Mouse (Mus musculus) cerebellum, adult 2 months (tissue): Measurements from ENCODE around the gene Zfp653. TPM values are rescaled to one million over a fixed set of nuclear protein-coding genes. Genes with fewer than 3 reads are reported as not detected.

Experiments
- DNase-seq, 2 experiments: peaks; one replicate each; pipeline ENCODE4 v3.0.0; 2021
- H3K27ac ChIP-seq: fragments of 200-500 bp; 2 replicates; pipeline ENCODE4 v1.5.1; 2012; ENCODE audit warnings: low read length, control low read depth, inconsistent platforms; ENCODE audit not compliant: insufficient read depth
- H3K27me3 ChIP-seq: fragments of 200-500 bp; 2 replicates; pipeline ENCODE4 v1.6.1; 2012; ENCODE audit warnings: inconsistent platforms, mild to moderate bottlenecking, low read length, moderate library complexity; ENCODE audit not compliant: control insufficient read depth, insufficient read depth
- H3K4me1 ChIP-seq: fragments of 200-500 bp; 2 replicates; pipeline ENCODE4 v1.6.1; 2011; ENCODE audit warnings: low read length; ENCODE audit not compliant: control insufficient read depth, insufficient read depth
- H3K4me3 ChIP-seq: fragments of 200-500 bp; replicated peaks from 2 replicates; pipeline ENCODE3; 2011; ENCODE audit warnings: mild to moderate bottlenecking, low read depth, low read length, control low read depth; ENCODE audit not compliant: insufficient read depth
- CTCF ChIP-seq: fragments of 200-500 bp; IDR thresholded peaks from 2 replicates; pipeline ENCODE4 v1.5.1; 2011; ENCODE audit warnings: low read depth, mild to moderate bottlenecking, control low read depth, low read length, moderate library complexity, borderline replicate concordance; ENCODE audit not compliant: insufficient read depth
- POLR2A ChIP-seq: fragments of 200-500 bp; IDR thresholded peaks from 2 replicates; pipeline ENCODE4 v1.6.1; 2011; ENCODE audit warnings: low read length, control low read depth, borderline replicate concordance; ENCODE audit not compliant: insufficient read depth
- WGBS: fragments of 180-500 bp; shearing (Covaris S2); methylation state at CpG from one replicate; pipeline ENCODE4 v1.1.7; 2018; 5-methylcytosine and 5-hydroxymethylcytosine counted together
- polyA plus RNA-seq: library from polyadenylated mRNA; depleted of rRNA; stranded (reverse); fragments of >200 nt; gene quantifications from 2 replicates; pipeline ENCODE4 v1.2.3, GENCODE M21; 2012

Zfp653 gene
- polyA plus RNA-seq, 1 experiment = 45.4 TPM

GRCm38 (mm10) chr9:22053657-22054056 lies 17.5 kb downstream of the Zfp653 start:
- 59% methylated on average over 6 of the region's 7 CpGs for WGBS
- no peak for DNase-seq
- no peak for TF ChIP-seq POLR2A
- TF ChIP-seq CTCF = no peak
- no peaks in the 10 kb centered on the region for H3K27me3 ChIP-seq
- H3K27ac ChIP-seq = no peak overlapping the region
- peaks cover 41% of the 10 kb centered on the region for H3K4me1 ChIP-seq
- no peak overlapping the region for H3K4me3 ChIP-seq

- 2% methylated on average over 28 of the region's 28 CpGs for WGBS
- TF ChIP-seq POLR2A (peak; percentile 98), CTCF (no peak)
- H3K27me3 ChIP-seq = no peaks in the 10 kb centered on the region
- peak within 1 kb of the TSS; percentile 83 for H3K27ac ChIP-seq
- H3K4me3 ChIP-seq = peak within 1 kb of the TSS; percentile 85
- peaks cover 36% of the 10 kb centered on the region for H3K4me1 ChIP-seq
- DNase-seq = peak; percentile 92 to 94
Measured at GRCm38 (mm10) chr9:22051958-22052254, 19.3 kb downstream of the Zfp653 start, which contains the start of gene Elavl3. TSS of gene Elavl3 (minus strand) at chr9:22052023.

GRCm38 (mm10) chr9:22051161-22051957 lies 19.8 kb downstream of the Zfp653 start:
- Histone ChIP-seq H3K27me3 (no peaks in the 10 kb centered on the region), H3K4me3 (peak overlapping the region; percentile 85), H3K4me1 (peaks cover 37% of the 10 kb centered on the region), H3K27ac (peak overlapping the region; percentile 83)
- under 1% methylated on average over 67 of the region's 67 CpGs for WGBS
- DNase-seq = peak; percentile 67 to 72
- TF ChIP-seq POLR2A (no peak), CTCF (no peak)

- WGBS = under 1% methylated on average over 43 of the region's 43 CpGs
- TF ChIP-seq POLR2A = no peak
- peak overlapping the region; percentile 83 for H3K27ac ChIP-seq
Measured at GRCm38 (mm10) chr9:22050351-22050889, 20.8 kb downstream of the Zfp653 start.

GRCm38 (mm10) chr9:22049721-22050270 lies 21.4 kb downstream of the Zfp653 start:
- TF ChIP-seq CTCF = no peak
- no peak for TF ChIP-seq POLR2A
- peak; percentile 55 to 58 for DNase-seq
- peak overlapping the region; percentile 83 for H3K27ac ChIP-seq
- H3K4me3 ChIP-seq = peak overlapping the region; percentile 85
- no peaks in the 10 kb centered on the region for H3K27me3 ChIP-seq
- WGBS = 3% methylated on average over 4 of the region's 4 CpGs
- peaks cover 25% of the 10 kb centered on the region for H3K4me1 ChIP-seq

More at GRCm38 (mm10) chr9:22050351-22050889, 20.8 kb downstream of the Zfp653 start:
- no peaks in the 10 kb centered on the region for H3K27me3 ChIP-seq
- peaks cover 28% of the 10 kb centered on the region for H3K4me1 ChIP-seq
- peak; percentile 88 to 90 for DNase-seq
- peak overlapping the region; percentile 85 for H3K4me3 ChIP-seq

- peak overlapping the region; percentile 85 for H3K4me3 ChIP-seq
- H3K4me1 ChIP-seq = peaks cover 26% of the 10 kb centered on the region
- TF ChIP-seq POLR2A = no peak
- TF ChIP-seq CTCF = no peak
- H3K27ac ChIP-seq = 0 out of 2 replicates have a peak overlapping the region, but pooled peaks have one; percentile 83
- peak; percentile 54 to 58 for DNase-seq
- no peaks in the 10 kb centered on the region for H3K27me3 ChIP-seq
- 9% methylated on average over 11 of the region's 11 CpGs for WGBS
Measured at GRCm38 (mm10) chr9:22049315-22049714, 21.9 kb downstream of the Zfp653 start.

- Histone ChIP-seq H3K27me3 (no peaks in the 10 kb centered on the region), H3K4me1 (peaks cover 31% of the 10 kb centered on the region), H3K4me3 (peak overlapping the region; percentile 51), H3K27ac (peak overlapping the region; percentile 20; the same call in 1 of the 2 replicates)
- TF ChIP-seq CTCF = no peak
- TF ChIP-seq POLR2A = no peak
- WGBS = 17% methylated on average over 9 of the region's 9 CpGs
- DNase-seq = peak; percentile 53 to 56
Measured at GRCm38 (mm10) chr9:22047329-22047728, 23.8 kb downstream of the Zfp653 start.

GRCm38 (mm10) chr9:22041832-22042231 lies 29.3 kb downstream of the Zfp653 start:
- no peaks in the 10 kb centered on the region for H3K27me3 ChIP-seq
- H3K4me3 ChIP-seq = no peak overlapping the region
- H3K4me1 ChIP-seq = peaks cover 23% of the 10 kb centered on the region
- 60% methylated on average over 2 of the region's 2 CpGs for WGBS
- TF ChIP-seq CTCF (no peak), POLR2A (no peak)
- no peak for DNase-seq
- no peak overlapping the region for H3K27ac ChIP-seq

- H3K4me1 ChIP-seq = peaks cover 32% of the 10 kb centered on the region
- 8% methylated on average over 10 of the region's 10 CpGs for WGBS
- DNase-seq = peak in 1 of 2 experiments; percentile 48
Measured at GRCm38 (mm10) chr9:22037826-22038225, 33.4 kb downstream of the Zfp653 start.

More at GRCm38 (mm10) chr9:22037826-22038225, 33.4 kb downstream of the Zfp653 start:
- TF ChIP-seq CTCF (no peak), POLR2A (no peak)
- Histone ChIP-seq H3K4me3 (no peak overlapping the region), H3K27ac (no peak overlapping the region), H3K27me3 (no peaks in the 10 kb centered on the region)
